Mouse (Mus musculus) liver, embryonic 11.5 days (tissue): ENCODE measurements around the gene Ipcef1. TPM values are rescaled to one million over a fixed set of nuclear protein-coding genes. Genes with fewer than 3 reads are reported as not detected.

Source experiments
- ATAC-seq: fragments of 200-750 bp; cut with Nextera tagmentation; replicated peaks from 2 replicates; pipeline ENCODE4 v1.8.0; 2017; ENCODE audit warnings: moderate number of reproducible peaks, mild to moderate bottlenecking, moderate TSS enrichment, moderate library complexity; ENCODE audit not compliant: low FRiP score
- DNase-seq: peaks from one replicate; pipeline ENCODE4 v3.0.0-alpha.2; 2017; ENCODE audit warnings: low spot score
- H3K27ac ChIP-seq: fragments of 300-500 bp; sonication (generic); 2 replicates; pipeline ENCODE4 v1.5.1; 2014; ENCODE audit warnings: mild to moderate bottlenecking, low read depth, low read length, control low read depth
- H3K27me3 ChIP-seq: fragments of 300-500 bp; sonication (generic); replicated peaks from 2 replicates; pipeline ENCODE4 v1.6.1; 2014; ENCODE audit warnings: low read length, mixed read lengths; ENCODE audit not compliant: control insufficient read depth, insufficient read depth
- H3K36me3 ChIP-seq: fragments of 300-500 bp; sonication (generic); 2 replicates; pipeline ENCODE4 v1.6.1; 2014; ENCODE audit warnings: mild to moderate bottlenecking, low read length, moderate library complexity, mixed read lengths; ENCODE audit not compliant: control insufficient read depth, insufficient read depth
- H3K4me1 ChIP-seq: fragments of 300-500 bp; sonication (generic); replicated peaks from 2 replicates; pipeline ENCODE4 v1.6.1; 2014; ENCODE audit warnings: low read length, mixed read lengths; ENCODE audit not compliant: control insufficient read depth, insufficient read depth
- H3K4me2 ChIP-seq: fragments of 300-500 bp; sonication (generic); 2 replicates; pipeline ENCODE4 v1.6.1; 2014; ENCODE audit warnings: mild to moderate bottlenecking, control low read depth, moderate library complexity
- H3K4me3 ChIP-seq: fragments of 300-500 bp; sonication (generic); 2 replicates; pipeline ENCODE4 v1.5.1; 2014; ENCODE audit warnings: low read depth, low read length, control low read depth
- H3K9ac ChIP-seq: fragments of 300-500 bp; sonication (generic); 2 replicates; pipeline ENCODE4 v1.6.1; 2014; ENCODE audit warnings: low read depth, low read length, control low read depth
- H3K9me3 ChIP-seq: fragments of 300-500 bp; sonication (generic); 2 replicates; pipeline ENCODE4 v1.6.1; 2016; ENCODE audit warnings: low read length, inconsistent platforms, mixed read lengths; ENCODE audit not compliant: control insufficient read depth
- WGBS: fragments of 180-500 bp; shearing (Covaris S2); extraction: QIAGEN DNeasy Blood & Tissue Kit; methylation state at CpG from one replicate; pipeline ENCODE4 v1.1.7; 2014; 5-methylcytosine and 5-hydroxymethylcytosine counted together
- polyA plus RNA-seq: library from polyadenylated mRNA; unstranded; fragments of >200 nt; fragmentation: Nextera tagmentation; extraction: Ambion mirVana; gene quantifications from 2 replicates; pipeline ENCODE4 v1.2.1, GENCODE M21; 2014

Gene Ipcef1
- polyA plus RNA-seq, 1 experiment from 2014 or later, result 0.47 TPM

GRCm38 (mm10) chr10:7070100-7070835 is 18.0 kb upstream of the Ipcef1 start:
- Histone ChIP-seq H3K9ac (no peak overlapping the region), H3K27me3 (no peaks in the 10 kb centered on the region), H3K27ac (no peak overlapping the region), H3K4me2 (no peak overlapping the region), H3K4me1 (no peaks in the 10 kb centered on the region), H3K36me3 (no peaks in the 10 kb centered on the region), H3K9me3 (no peaks in the 10 kb centered on the region), H3K4me3 (no peak overlapping the region)
- ATAC-seq (no peak), DNase-seq (no peak)
- WGBS, result 67% methylated on average over 8 of the region's 8 CpGs

- Histone ChIP-seq H3K27me3 (no peaks in the 10 kb centered on the region), H3K4me2 (no peak overlapping the region), H3K9me3 (no peaks in the 10 kb centered on the region), H3K36me3 (no peaks in the 10 kb centered on the region), H3K9ac (no peak overlapping the region), H3K4me3 (no peak overlapping the region), H3K27ac (no peak overlapping the region), H3K4me1 (no peaks in the 10 kb centered on the region)
- DNase-seq (no peak), ATAC-seq (no peak)
- WGBS, result 87% methylated on average over 2 of the region's 2 CpGs
Observed at GRCm38 (mm10) chr10:7069090-7069489, 16.8 kb upstream of the Ipcef1 start.

DNA sequence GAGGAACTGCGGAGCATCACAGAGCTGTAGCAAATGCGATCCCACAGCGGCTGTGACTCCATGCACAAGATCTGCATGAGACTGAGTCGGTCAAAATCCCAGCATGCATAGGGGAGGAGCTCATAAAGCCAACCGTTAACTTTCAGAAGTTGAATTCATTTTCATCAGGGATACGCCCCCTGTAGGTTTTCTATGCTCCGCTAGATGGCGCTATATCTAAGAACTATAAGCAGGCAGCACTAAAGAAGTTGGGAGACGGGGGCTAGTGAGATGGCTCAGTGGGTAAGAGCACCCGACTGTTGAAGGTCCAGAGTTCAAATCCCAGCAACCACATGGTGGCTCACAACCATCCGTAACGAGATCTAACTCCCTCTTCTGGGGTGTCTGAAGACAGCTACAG is 16.3 kb upstream of the Ipcef1 start:
- DNase-seq, result no peak
- WGBS, result 53% methylated on average over 12 of the region's 12 CpGs
- H3K9ac ChIP-seq, result no peak overlapping the region

GRCm38 (mm10) chr10:7063752-7064457 is 11.6 kb upstream of the Ipcef1 start:
- Histone ChIP-seq H3K9ac (no peak overlapping the region), H3K4me2 (no peak overlapping the region), H3K27ac (no peak overlapping the region), H3K9me3 (no peaks in the 10 kb centered on the region), H3K27me3 (no peaks in the 10 kb centered on the region), H3K36me3 (no peaks in the 10 kb centered on the region), H3K4me1 (no peaks in the 10 kb centered on the region), H3K4me3 (no peak overlapping the region)
- ATAC-seq (no peak), DNase-seq (no peak)
- WGBS, result 50% methylated on average over 9 of the region's 9 CpGs

More for the DNA sequence above, 16.3 kb upstream of the Ipcef1 start:
- Histone ChIP-seq H3K4me3 (no peak overlapping the region), H3K4me1 (no peaks in the 10 kb centered on the region), H3K4me2 (no peak overlapping the region), H3K9me3 (no peaks in the 10 kb centered on the region), H3K36me3 (no peaks in the 10 kb centered on the region), H3K27ac (no peak overlapping the region), H3K27me3 (no peaks in the 10 kb centered on the region)
- no peak for ATAC-seq

DNA sequence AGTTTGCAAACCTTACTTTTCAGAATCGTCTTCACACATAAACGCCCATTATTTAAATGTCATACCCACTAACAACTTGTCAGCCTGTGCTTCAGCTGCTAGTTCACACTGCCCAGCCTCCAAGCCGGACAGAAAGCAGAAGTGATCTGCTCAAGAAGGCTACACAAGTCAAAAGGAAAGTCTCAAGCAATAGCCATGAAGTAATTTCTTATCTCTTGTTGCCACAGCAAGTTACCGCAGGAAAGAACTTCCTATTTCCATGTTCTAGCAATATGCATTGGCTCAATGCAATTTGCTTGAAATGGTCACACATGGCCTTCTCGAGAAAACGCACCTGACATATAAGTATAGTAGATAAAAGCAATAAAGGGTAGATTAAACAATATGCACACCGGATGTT is 10.7 kb upstream of the Ipcef1 start:
- DNase-seq, result no peak
- WGBS, result 53% methylated on average over 7 of the region's 7 CpGs

GRCm38 (mm10) chr10:7060326-7060725 is 8.0 kb upstream of the Ipcef1 start:
- DNase-seq (no peak), ATAC-seq (no peak)
- Histone ChIP-seq H3K36me3 (no peaks in the 10 kb centered on the region), H3K9ac (no peak overlapping the region), H3K27ac (no peak overlapping the region), H3K4me2 (no peak overlapping the region), H3K4me1 (no peaks in the 10 kb centered on the region), H3K27me3 (no peaks in the 10 kb centered on the region), H3K9me3 (no peaks in the 10 kb centered on the region), H3K4me3 (no peak overlapping the region)
- WGBS, result 73% methylated on average over 5 of the region's 5 CpGs

More for the DNA sequence above, 10.7 kb upstream of the Ipcef1 start:
- H3K9ac ChIP-seq, result no peak overlapping the region
- ATAC-seq, result no peak
- no peaks in the 10 kb centered on the region for H3K9me3 ChIP-seq
- no peak overlapping the region for H3K4me3 ChIP-seq
- H3K36me3 ChIP-seq, result no peaks in the 10 kb centered on the region
- H3K27ac ChIP-seq, result no peak overlapping the region
- no peaks in the 10 kb centered on the region for H3K4me1 ChIP-seq
- no peak overlapping the region for H3K4me2 ChIP-seq
- no peaks in the 10 kb centered on the region for H3K27me3 ChIP-seq

- H3K4me1 ChIP-seq, result no peaks in the 10 kb centered on the region
- H3K27ac ChIP-seq, result no peak overlapping the region
- 68% methylated on average over 1 of the region's 1 CpGs for WGBS
- H3K27me3 ChIP-seq, result no peaks in the 10 kb centered on the region
- H3K36me3 ChIP-seq, result no peaks in the 10 kb centered on the region
- H3K4me3 ChIP-seq, result no peak overlapping the region
- DNase-seq (no peak), ATAC-seq (no peak)
- no peak overlapping the region for H3K4me2 ChIP-seq
- H3K9ac ChIP-seq, result no peak overlapping the region
- no peaks in the 10 kb centered on the region for H3K9me3 ChIP-seq
Observed at GRCm38 (mm10) chr10:7057546-7057945, 5.3 kb upstream of the Ipcef1 start.

GRCm38 (mm10) chr10:7054560-7055205 is 2.4 kb upstream of the Ipcef1 start:
- Histone ChIP-seq H3K9me3 (no peaks in the 10 kb centered on the region), H3K27ac (no peak overlapping the region), H3K9ac (no peak overlapping the region), H3K36me3 (no peaks in the 10 kb centered on the region), H3K4me1 (no peaks in the 10 kb centered on the region), H3K4me2 (no peak overlapping the region), H3K27me3 (no peaks in the 10 kb centered on the region), H3K4me3 (no peak overlapping the region)
- 74% methylated on average over 6 of the region's 6 CpGs for WGBS
- no peak for DNase-seq
- no peak for ATAC-seq
